Mouse (Mus musculus) right cerebral cortex, postnatal 36 days (tissue): ENCODE measurements around the gene Gas7.
A peak's percentile ranks its signal among the peaks of the same experiment; 100 is the strongest.

Experiments
- DNase-seq, 2 experiments: peaks; one replicate each; pipeline ENCODE4 v3.0.0; 2022; ENCODE audit warnings: low spot score in 2 of 2, mixed read lengths in 1 of 2

Gene Gas7

DNA sequence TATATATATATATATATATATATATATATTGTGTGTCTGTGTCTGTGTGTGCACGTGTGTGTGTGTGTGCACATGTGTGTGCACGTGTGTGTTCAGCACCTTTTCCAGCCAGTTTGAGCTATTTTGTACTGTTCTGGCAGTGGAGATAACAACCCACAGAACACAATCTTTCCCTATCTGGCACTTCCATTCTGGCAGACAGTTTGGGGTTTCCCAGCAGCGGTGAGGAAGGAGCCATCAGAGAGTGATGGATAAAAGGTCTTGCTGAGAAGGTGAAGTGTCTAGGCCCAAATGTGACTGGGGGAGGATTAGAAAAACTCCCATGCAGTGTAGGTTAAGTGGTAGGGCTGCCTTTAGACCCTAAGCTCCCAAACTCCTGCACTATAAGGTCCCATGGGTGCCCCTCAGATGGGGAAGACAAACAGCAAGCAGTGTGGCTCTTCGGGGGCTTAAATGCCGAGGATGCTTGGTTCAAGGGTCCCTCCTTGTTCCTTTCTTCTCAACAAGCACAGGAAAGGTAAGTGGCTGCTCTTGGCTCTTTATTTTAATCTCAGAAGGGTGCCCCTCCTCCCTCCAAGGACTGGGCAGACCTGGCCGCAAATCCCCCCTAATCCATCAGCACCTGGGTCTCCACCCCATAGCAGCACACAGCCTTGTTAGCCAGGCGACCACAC, 239.6 kb downstream of the Gas7 start, which contains the start of gene Rcvrn:
Gene Rcvrn (plus strand): TSS at position 624 of the 674 bp plus-strand sequence.
- no peak for DNase-seq

DNA sequence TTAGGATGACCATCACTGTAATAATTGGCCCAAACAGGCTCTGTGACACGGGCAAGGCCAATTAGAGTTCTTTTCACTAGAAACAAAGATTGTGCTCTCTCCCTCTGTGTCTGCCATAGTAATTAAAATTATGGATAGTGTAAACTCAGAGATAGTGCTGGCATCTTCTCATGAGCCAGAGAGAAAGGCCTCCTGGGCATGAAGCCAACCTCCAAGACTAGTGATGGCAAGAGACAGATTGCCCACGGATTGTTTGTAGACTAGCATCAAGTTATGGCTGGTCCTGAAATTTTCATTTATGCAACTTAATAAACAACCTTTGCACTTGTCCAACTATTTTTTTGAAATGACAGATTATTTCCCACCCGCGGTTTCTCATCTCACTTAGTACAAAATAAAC, 257.7 kb downstream of the Gas7 start:
- DNase-seq, result no peak

DNA sequence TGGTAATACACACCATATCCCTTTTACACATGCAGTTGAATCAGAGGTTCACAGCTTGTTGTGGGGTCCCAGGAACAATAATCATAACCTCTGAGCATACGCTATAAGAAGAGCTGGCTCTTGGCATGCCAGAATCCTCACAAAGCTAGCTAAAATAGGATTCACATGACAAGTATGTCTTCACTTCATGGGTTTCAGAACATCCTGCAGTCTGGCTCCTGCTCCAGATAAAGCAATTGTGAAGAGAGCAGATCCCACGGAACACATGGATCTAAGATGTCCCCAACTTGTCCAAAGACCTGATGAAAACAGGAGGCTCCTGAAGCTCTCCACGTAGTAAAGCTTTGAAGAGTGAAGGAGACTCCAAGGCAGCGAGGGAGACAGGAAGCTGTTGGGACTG, 260.1 kb downstream of the Gas7 start:
- DNase-seq, result no peak

DNA sequence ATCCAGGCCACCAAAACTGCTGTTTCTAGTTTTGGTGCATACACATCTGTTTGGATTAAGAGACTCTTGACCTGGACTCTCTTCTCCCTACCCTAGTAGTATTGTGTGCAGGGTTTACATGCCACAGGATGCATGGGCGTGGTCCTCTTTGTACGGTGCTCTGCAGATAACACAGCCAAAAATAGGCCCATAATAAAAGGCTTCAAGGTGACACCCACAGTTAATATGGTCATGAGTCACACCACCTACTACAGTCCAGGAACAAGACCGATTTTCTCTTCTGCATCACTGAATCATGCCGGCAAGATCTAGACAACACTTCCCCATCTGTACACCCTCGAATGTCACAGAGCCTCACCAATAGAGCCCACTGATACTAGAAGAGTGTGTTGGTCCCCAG, 266.2 kb downstream of the Gas7 start:
- DNase-seq, result no peak

DNA sequence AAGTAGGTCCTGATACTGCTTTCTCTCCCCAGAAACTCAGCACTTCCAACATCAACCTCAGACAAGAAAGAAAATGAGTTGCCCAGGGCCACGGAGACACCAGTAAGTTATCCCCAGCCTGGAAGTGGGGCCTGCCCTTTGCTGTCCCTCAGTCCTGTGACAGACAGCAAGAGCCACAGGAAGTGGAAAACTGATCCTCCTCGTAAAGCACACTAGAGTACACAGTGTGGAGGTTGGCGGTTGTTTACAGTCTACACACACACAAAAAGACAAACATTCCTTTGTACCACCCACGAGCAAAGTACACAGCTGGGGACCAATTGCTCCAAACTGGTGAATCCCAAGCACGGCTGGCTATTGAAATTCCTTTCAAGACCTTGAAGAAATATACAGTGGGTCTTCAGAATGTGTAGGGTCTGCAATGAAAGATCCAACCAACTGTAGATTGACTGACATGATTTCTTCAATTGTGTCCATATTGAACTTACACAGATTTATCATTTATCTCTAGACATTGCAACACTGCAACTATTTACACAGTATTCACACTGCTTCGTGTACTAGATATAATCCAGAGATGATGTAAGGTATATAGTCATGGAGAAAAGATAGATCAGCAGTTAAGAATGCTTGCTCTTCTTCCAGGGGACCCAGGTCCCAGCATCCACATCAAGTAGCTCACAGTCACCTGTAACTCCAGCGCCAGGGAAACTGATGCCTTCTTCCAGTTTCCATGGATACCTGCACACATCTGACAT, 267.3 kb downstream of the Gas7 start:
- DNase-seq, result no peak

DNA sequence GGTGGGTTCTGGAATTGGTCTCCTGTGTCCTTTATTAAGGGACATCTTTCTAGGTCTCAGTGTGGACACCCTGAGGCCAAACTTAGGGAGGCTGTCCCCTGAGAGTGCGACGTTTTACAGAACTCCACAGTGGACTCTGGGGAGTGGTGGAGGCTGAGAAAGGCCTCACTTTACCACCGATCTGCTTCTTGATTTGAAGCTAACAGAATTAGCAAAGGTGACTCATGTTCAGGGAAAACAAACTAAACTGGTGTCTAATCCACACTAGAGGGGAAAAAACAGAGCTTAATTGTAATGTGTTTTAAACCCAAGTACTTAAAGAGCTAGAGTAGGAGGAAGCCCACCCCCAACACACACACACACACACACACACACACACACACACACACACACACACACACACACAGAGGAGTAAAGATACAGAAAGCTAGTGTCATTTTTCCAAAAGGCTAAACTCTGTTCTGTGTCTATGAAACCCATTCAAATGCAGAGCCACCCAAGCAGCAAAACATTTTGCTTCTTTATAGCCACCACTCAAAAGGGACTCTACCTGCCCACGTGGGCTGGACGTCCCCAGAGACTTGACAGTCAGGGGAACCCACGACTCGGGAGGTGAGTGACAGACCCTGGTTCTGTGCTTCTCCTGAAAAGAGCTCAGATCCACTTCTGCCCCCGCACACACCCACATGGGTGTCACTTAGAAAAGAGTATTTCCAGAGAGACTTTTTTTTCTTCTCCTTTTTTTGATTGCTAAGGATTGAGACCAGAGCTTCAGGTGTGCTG, 268.2 kb downstream of the Gas7 start:
- DNase-seq, result peak; percentile 64 to 86

DNA sequence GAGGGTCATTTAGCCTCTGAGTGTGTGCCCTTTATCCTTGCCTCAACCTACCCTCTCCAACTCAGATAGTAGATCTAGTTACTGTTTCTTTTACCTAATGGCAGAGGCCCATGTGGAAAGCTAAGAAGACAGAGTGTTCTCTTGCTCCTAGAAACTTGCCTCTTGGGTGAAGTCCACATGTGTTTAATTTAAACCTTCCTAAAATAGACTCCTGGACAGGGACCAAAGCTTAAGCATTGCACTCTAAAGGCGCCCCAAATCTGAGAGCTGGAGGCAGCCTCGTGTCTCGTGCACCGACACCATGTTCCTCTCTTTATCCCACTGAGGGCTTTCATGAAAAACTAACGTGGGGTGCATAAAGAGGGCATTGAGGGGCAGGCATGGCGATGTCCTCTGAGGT, 271.9 kb downstream of the Gas7 start:
- peak in 1 of 2 experiments; percentile 44 for DNase-seq

DNA sequence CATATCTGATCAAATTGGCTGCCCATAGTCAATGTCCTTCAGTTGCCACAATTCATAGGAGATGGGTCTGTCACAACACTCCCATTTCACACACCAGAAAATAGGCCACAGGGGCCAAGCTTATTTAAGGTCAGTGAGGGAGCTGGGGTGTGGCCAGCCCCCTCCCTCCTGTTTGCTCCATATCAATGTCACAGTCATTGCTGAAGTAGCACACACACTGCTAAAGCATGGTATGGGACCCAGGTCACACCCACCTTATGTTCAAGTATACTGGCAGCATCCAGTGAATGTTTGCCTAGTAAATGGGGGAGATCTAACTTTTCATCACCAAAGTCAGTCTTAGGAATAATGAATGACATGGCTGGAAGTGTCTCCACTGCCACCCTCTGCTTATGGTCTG, 273.5 kb downstream of the Gas7 start:
- no peak for DNase-seq

DNA sequence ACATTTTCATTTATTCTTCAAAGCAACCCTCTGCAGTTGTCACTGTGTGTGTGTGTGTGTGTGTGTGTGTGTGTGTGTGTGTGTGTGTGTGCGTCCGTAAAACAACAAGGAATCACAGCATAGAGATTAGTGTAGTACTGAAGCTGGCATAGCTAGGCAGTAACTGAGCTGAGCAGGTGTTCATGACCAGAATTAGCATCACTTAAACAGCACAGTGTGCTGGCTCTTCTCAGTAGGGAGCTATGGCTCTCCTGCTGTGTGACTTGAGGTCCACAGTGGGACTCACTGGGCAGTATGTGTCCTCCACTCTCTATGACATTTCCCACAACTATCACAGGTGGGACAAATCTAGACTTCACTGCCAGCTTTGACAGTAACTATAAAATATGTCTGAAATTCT, 275.8 kb downstream of the Gas7 start:
- no peak for DNase-seq

DNA sequence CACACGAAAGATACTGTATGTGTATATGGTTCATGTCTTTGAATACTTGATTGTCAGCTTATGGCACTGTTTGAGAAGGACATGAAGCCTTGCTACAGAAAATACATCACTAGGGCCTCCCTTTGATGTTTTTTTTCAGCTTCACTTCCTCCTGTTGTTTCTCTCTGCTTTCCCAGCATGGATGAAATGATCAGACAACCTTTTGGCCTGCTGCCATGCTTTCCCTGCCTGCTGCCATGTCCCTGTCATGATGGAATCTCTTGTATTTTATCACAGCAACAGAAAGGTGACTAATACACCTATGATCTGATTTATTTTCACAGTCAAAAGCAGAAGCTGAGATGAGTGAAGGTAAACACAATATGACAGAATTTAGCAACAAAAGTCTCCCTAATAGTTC, 278.5 kb downstream of the Gas7 start:
- no peak for DNase-seq

DNA sequence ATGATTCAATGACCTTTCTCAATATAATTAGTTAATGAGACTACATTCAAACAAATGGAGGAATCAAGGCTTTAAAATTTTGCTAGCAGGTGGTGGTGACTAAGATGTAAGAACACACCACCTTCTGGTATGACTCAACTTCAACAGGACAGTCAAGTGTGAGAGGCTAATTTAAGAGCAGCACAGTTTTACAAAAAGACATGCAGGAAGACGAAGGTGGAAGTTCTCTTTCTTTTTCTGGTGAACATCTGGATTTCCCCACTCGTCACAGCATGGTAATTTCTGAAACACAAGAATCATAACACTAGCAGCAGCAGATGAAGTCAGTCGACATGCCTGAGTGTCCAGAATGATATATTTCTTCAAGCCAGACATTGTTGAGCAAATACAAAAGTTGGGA, 279.4 kb downstream of the Gas7 start:
- DNase-seq, result no peak

DNA sequence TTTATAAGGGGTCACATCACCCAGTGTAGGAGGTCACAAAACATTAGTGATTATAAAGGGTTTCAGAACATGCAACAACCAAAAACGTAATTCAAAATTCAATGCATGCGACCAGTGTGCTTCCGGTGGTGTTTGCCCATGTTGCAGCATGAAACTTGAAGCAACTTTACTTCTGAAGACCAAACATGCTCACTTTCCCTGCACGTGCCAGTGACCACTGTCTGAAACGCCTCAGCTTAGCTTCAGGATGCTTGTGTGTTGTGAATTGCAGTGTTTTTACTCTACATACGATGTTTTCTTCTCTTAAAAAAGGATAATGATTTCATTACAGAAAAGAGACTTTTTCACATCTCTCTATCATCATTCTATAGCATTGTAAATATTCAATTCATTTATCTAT, 283.1 kb downstream of the Gas7 start:
- DNase-seq, result no peak
